Mouse (Mus musculus) intestine, embryonic 15.5 days (tissue): ENCODE results near the gene Thop1. TPM values are rescaled to one million over a fixed set of nuclear protein-coding genes. Genes with fewer than 3 reads are reported as not detected.
"Not testable (repeated sequence)": the region's sequence is repeated elsewhere in the genome, so short reads cannot be mapped to it uniquely, and the experiment has no call there.

ENCODE experiments used
- ATAC-seq: fragments of 200-750 bp; cut with Nextera tagmentation; 2 replicates; pipeline ENCODE4 v1.8.0; 2017; ENCODE audit warnings: moderate TSS enrichment, moderate library complexity
- H3K27ac ChIP-seq: fragments of 300-500 bp; sonication (generic); 2 replicates; pipeline ENCODE4 v1.5.1; 2015; ENCODE audit warnings: mild to moderate bottlenecking, inconsistent platforms
- H3K27me3 ChIP-seq: fragments of 300-500 bp; sonication (generic); replicated peaks from 2 replicates; pipeline ENCODE4 v1.6.1; 2015; ENCODE audit warnings: inconsistent platforms
- H3K36me3 ChIP-seq: fragments of 300-500 bp; sonication (generic); 2 replicates; pipeline ENCODE4 v1.6.1; 2015; ENCODE audit warnings: inconsistent platforms
- H3K4me1 ChIP-seq: fragments of 300-500 bp; sonication (generic); replicated peaks from 2 replicates; pipeline ENCODE4 v1.6.1; 2015; ENCODE audit warnings: inconsistent platforms
- H3K4me2 ChIP-seq: fragments of 300-500 bp; sonication (generic); replicated peaks from 2 replicates; pipeline ENCODE4 v1.6.1; 2015; ENCODE audit warnings: mild to moderate bottlenecking, inconsistent platforms
- H3K4me3 ChIP-seq: fragments of 300-500 bp; sonication (generic); replicated peaks from 2 replicates; pipeline ENCODE4 v1.5.1; 2015; ENCODE audit warnings: inconsistent platforms
- H3K9ac ChIP-seq: fragments of 300-500 bp; sonication (generic); 2 replicates; pipeline ENCODE4 v1.6.1; 2015; ENCODE audit warnings: inconsistent platforms
- H3K9me3 ChIP-seq: fragments of 300-500 bp; sonication (generic); 2 replicates; pipeline ENCODE4 v1.6.1; 2016; ENCODE audit warnings: inconsistent platforms
- WGBS: fragments of 180-500 bp; shearing (Covaris S2); methylation state at CpG from one replicate; pipeline ENCODE4 v1.1.7; 2015; 5-methylcytosine and 5-hydroxymethylcytosine counted together
- polyA plus RNA-seq: library from polyadenylated mRNA; unstranded; fragments of >200 nt; fragmentation: Nextera tagmentation; extraction: Ambion mirVana; gene quantifications from 2 replicates; pipeline ENCODE4 v1.2.1, GENCODE M21; 2015

The Thop1 gene
- polyA plus RNA-seq, 1 experiment from 2014 or later, result 57.1 TPM

- H3K4me1 ChIP-seq, result peaks cover 15% of the 10 kb centered on the region
- WGBS, result under 1% methylated on average over 48 of the region's 48 CpGs
- H3K27ac ChIP-seq, result peak within 1 kb of the TSS; percentile 42
- H3K36me3 ChIP-seq, result no peaks in the 10 kb centered on the region
- peak within 1 kb of the TSS; percentile 82 for H3K4me2 ChIP-seq
- no peaks in the 10 kb centered on the region for H3K27me3 ChIP-seq
- peak within 1 kb of the TSS; percentile 76 for H3K4me3 ChIP-seq
- peak; percentile 98 for ATAC-seq
- H3K9me3 ChIP-seq, result no peaks in the 10 kb centered on the region
- peak within 1 kb of the TSS; percentile 77 for H3K9ac ChIP-seq
Observed at GRCm38 (mm10) chr10:81059603-81060543, 10.0 kb upstream of the Thop1 start, which contains the start of gene Sgta. Sgta (minus strand) TSS chr10:81060181.

GRCm38 (mm10) chr10:81062710-81063109 lies 7.1 kb upstream of the Thop1 start:
- no peaks in the 10 kb centered on the region for H3K27me3 ChIP-seq
- 58% methylated on average over 4 of the region's 4 CpGs for WGBS
- H3K36me3 ChIP-seq, result no peaks in the 10 kb centered on the region
- no peak overlapping the region for H3K4me2 ChIP-seq
- H3K27ac ChIP-seq, result no peak overlapping the region
- H3K9ac ChIP-seq, result no peak overlapping the region
- H3K9me3 ChIP-seq, result no peaks in the 10 kb centered on the region
- peaks cover 14% of the 10 kb centered on the region for H3K4me1 ChIP-seq
- ATAC-seq, result no peak
- no peak overlapping the region for H3K4me3 ChIP-seq

GRCm38 (mm10) chr10:81064519-81064918 lies 5.3 kb upstream of the Thop1 start:
- H3K4me3 ChIP-seq, H3K36me3 ChIP-seq, H3K4me1 ChIP-seq, H3K4me2 ChIP-seq, H3K9ac ChIP-seq, H3K27me3 ChIP-seq, H3K9me3 ChIP-seq, ATAC-seq, H3K27ac ChIP-seq: not testable (repeated sequence)
- 87% methylated on average over 8 of the region's 8 CpGs for WGBS

- no peak overlapping the region for H3K4me3 ChIP-seq
- no peaks in the 10 kb centered on the region for H3K27me3 ChIP-seq
- no peak overlapping the region for H3K27ac ChIP-seq
- ATAC-seq, result no peak
- peaks cover 16% of the 10 kb centered on the region for H3K4me1 ChIP-seq
- no peak overlapping the region for H3K9ac ChIP-seq
- 69% methylated on average over 5 of the region's 5 CpGs for WGBS
- no peaks in the 10 kb centered on the region for H3K9me3 ChIP-seq
- H3K4me2 ChIP-seq, result no peak overlapping the region
- H3K36me3 ChIP-seq, result peaks cover 9% of the 10 kb centered on the region; the same call in 1 of the 2 replicates
Observed at GRCm38 (mm10) chr10:81068706-81069105, 1.1 kb upstream of the Thop1 start.

GRCm38 (mm10) chr10:81072290-81072689 lies 2.5 kb downstream of the Thop1 start:
- ATAC-seq, result no peak
- WGBS, result 96% methylated on average over 8 of the region's 8 CpGs
- H3K4me1 ChIP-seq, result peaks cover 23% of the 10 kb centered on the region
- no peaks in the 10 kb centered on the region for H3K27me3 ChIP-seq
- no peaks in the 10 kb centered on the region for H3K9me3 ChIP-seq
- no peak overlapping the region for H3K4me3 ChIP-seq
- no peak overlapping the region for H3K9ac ChIP-seq
- H3K36me3 ChIP-seq, result peaks cover 19% of the 10 kb centered on the region
- H3K4me2 ChIP-seq, result no peak overlapping the region
- H3K27ac ChIP-seq, result no peak overlapping the region

GRCm38 (mm10) chr10:81073464-81073863 lies 3.6 kb downstream of the Thop1 start:
- no peaks in the 10 kb centered on the region for H3K9me3 ChIP-seq
- 67% methylated on average over 7 of the region's 7 CpGs for WGBS
- peaks cover 30% of the 10 kb centered on the region for H3K36me3 ChIP-seq

GRCm38 (mm10) chr10:81075734-81076133 lies 5.9 kb downstream of the Thop1 start:
- Histone ChIP-seq H3K36me3 (peaks cover 46% of the 10 kb centered on the region), H3K9me3 (no peaks in the 10 kb centered on the region), H3K9ac (no peak overlapping the region), H3K4me1 (peaks cover 18% of the 10 kb centered on the region), H3K4me2 (no peak overlapping the region), H3K27ac (no peak overlapping the region; the same call in 1 of the 2 replicates), H3K27me3 (no peaks in the 10 kb centered on the region), H3K4me3 (no peak overlapping the region)
- ATAC-seq, result no peak
- 82% methylated on average over 8 of the region's 8 CpGs for WGBS

More at GRCm38 (mm10) chr10:81073464-81073863, 3.6 kb downstream of the Thop1 start:
- Histone ChIP-seq H3K27me3 (no peaks in the 10 kb centered on the region), H3K4me2 (no peak overlapping the region), H3K4me3 (no peak overlapping the region), H3K9ac (no peak overlapping the region), H3K27ac (no peak overlapping the region), H3K4me1 (peaks cover 23% of the 10 kb centered on the region)
- no peak for ATAC-seq

GRCm38 (mm10) chr10:81076356-81076755 lies 6.5 kb downstream of the Thop1 start:
- H3K9ac ChIP-seq, result no peak overlapping the region

GRCm38 (mm10) chr10:81077916-81078315 lies 8.1 kb downstream of the Thop1 start:
- no peaks in the 10 kb centered on the region for H3K27me3 ChIP-seq
- H3K27ac ChIP-seq, result no peak overlapping the region
- peaks cover 60% of the 10 kb centered on the region for H3K36me3 ChIP-seq
- ATAC-seq, result no peak
- H3K4me2 ChIP-seq, result no peak overlapping the region
- no peak overlapping the region for H3K4me3 ChIP-seq
- H3K9me3 ChIP-seq, result no peaks in the 10 kb centered on the region
- WGBS, result 92% methylated on average over 11 of the region's 11 CpGs
- no peak overlapping the region for H3K9ac ChIP-seq
- H3K4me1 ChIP-seq, result 0 out of 2 replicates have a peak, but pooled peaks cover 7% of the 10 kb centered on the region

More at GRCm38 (mm10) chr10:81076356-81076755, 6.5 kb downstream of the Thop1 start:
- 71% methylated on average over 1 of the region's 1 CpGs for WGBS
- no peaks in the 10 kb centered on the region for H3K27me3 ChIP-seq
- H3K4me3 ChIP-seq, result no peak overlapping the region
- no peak overlapping the region for H3K4me2 ChIP-seq
- no peak for ATAC-seq
- no peaks in the 10 kb centered on the region for H3K9me3 ChIP-seq
- H3K27ac ChIP-seq, result no peak overlapping the region
- H3K4me1 ChIP-seq, result 0 out of 2 replicates have a peak, but pooled peaks cover 12% of the 10 kb centered on the region
- H3K36me3 ChIP-seq, result peaks cover 53% of the 10 kb centered on the region

GRCm38 (mm10) chr10:81080008-81080655 lies 10.3 kb downstream of the Thop1 start:
- ATAC-seq, result no peak
- no peaks in the 10 kb centered on the region for H3K27me3 ChIP-seq
- H3K9me3 ChIP-seq, result no peaks in the 10 kb centered on the region
- 0 out of 2 replicates have a peak, but pooled peaks cover 7% of the 10 kb centered on the region for H3K4me1 ChIP-seq
- 92% methylated on average over 31 of the region's 31 CpGs for WGBS
- no peak overlapping the region for H3K4me3 ChIP-seq
- H3K9ac ChIP-seq, result no peak overlapping the region
- no peak overlapping the region for H3K27ac ChIP-seq
- H3K4me2 ChIP-seq, result no peak overlapping the region
- peaks cover 47% of the 10 kb centered on the region for H3K36me3 ChIP-seq

- H3K27ac ChIP-seq, result no peak overlapping the region
- 77% methylated on average over 7 of the region's 7 CpGs for WGBS
Observed at GRCm38 (mm10) chr10:81082168-81082960, 12.5 kb downstream of the Thop1 start.

More at GRCm38 (mm10) chr10:81082168-81082960, 12.5 kb downstream of the Thop1 start:
- no peak overlapping the region for H3K9ac ChIP-seq
- no peaks in the 10 kb centered on the region for H3K4me1 ChIP-seq
- no peaks in the 10 kb centered on the region for H3K9me3 ChIP-seq
- ATAC-seq, result peak; percentile 52
- H3K4me3 ChIP-seq, result no peak overlapping the region
- H3K27me3 ChIP-seq, result no peaks in the 10 kb centered on the region
- H3K36me3 ChIP-seq, result peaks cover 45% of the 10 kb centered on the region
- H3K4me2 ChIP-seq, result no peak overlapping the region
